Mouse (Mus musculus): ENCODE data around the gene Rab39. TPM values are rescaled to one million over a fixed set of nuclear protein-coding genes. Genes with fewer than 3 reads are reported as not detected.

Rab39 gene
- polyA plus RNA-seq, 1 experiment = not detected

- TF ChIP-seq TAL1 (IDR thresholded peaks at IDR 0.05; ENCODE audit: low read length) (no peak), GATA1 (IDR thresholded peaks at IDR 0.05; ENCODE audit: low read length) (no peak)
- Histone ChIP-seq H3K4me1 (ENCODE audit: control insufficient read depth) (peaks cover 28% of the 10 kb centered on the region), H3K27me3 (ENCODE audit: control insufficient read depth) (no peaks in the 10 kb centered on the region), H3K36me3 (ENCODE audit: control insufficient read depth) (no peaks in the 10 kb centered on the region; the same call in 1 of the 2 replicates), H3K4me3 (replicated peaks) (no peak overlapping the region), H3K9me3 (ENCODE audit: control insufficient read depth, low read length) (no peaks in the 10 kb centered on the region)
These were observed 41.2 kb downstream of the Rab39 start for GRCm38 (mm10) chr9:53664819-53665218.

DNA sequence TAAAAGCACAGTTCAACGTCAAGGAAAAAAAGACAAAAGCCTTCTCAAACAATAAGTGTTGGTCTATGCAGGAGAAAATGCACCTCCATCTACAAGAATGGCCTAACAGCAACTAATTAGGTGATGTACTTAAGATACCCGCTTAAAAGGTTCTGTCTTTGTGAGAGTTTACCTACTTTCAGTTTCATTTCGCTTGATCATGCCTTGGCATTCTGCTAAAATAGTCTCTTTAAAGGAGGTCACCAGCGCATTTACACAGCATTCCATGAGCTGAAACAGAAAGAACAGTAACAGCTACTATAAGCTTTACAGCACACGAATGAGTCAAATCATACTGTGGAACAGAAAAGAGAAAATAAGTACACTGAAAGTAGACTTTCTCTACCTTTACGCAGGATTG, 71.2 kb downstream of the Rab39 start:
- no peaks in the 10 kb centered on the region for H3K27me3 ChIP-seq (ENCODE audit: control insufficient read depth)
- H3K4me3 ChIP-seq (replicated peaks) = no peak overlapping the region
- no peaks in the 10 kb centered on the region for H3K9me3 ChIP-seq (ENCODE audit: control insufficient read depth, low read length)
- no peaks in the 10 kb centered on the region for H3K4me1 ChIP-seq (ENCODE audit: control insufficient read depth)
- TF ChIP-seq GATA1 (IDR thresholded peaks at IDR 0.05; ENCODE audit: low read length) (no peak), TAL1 (IDR thresholded peaks at IDR 0.05; ENCODE audit: low read length) (no peak)
- H3K36me3 ChIP-seq (ENCODE audit: control insufficient read depth) = peaks cover 58% of the 10 kb centered on the region

Other genes with a start within 250 kb of the Rab39 start
- gene Atm, start 169.5 kb downstream of the Rab39 start, polyA plus RNA-seq (2012) = 0.02 and 0.06 TPM in 2 replicates
- gene Npat, start 169.2 kb downstream of the Rab39 start, polyA plus RNA-seq (2012) = 0.09 TPM in 2 replicates
- 3.1 TPM in 2 replicates for gene Acat1, start 95.8 kb downstream of the Rab39 start, polyA plus RNA-seq (2012)
- 0.22 TPM in 2 replicates for gene Cul5, start 36.2 kb downstream of the Rab39 start, polyA plus RNA-seq (2012)
- gene Slc35f2, start 65.3 kb upstream of the Rab39 start, polyA plus RNA-seq (2012) = not detected in 2 replicates
- not detected in 2 replicates for gene Sln, start 143.9 kb upstream of the Rab39 start, polyA plus RNA-seq (2012)